Comparison of ENCODE assay signal across 17 mouse cellular contexts in the genomic region with DNA sequence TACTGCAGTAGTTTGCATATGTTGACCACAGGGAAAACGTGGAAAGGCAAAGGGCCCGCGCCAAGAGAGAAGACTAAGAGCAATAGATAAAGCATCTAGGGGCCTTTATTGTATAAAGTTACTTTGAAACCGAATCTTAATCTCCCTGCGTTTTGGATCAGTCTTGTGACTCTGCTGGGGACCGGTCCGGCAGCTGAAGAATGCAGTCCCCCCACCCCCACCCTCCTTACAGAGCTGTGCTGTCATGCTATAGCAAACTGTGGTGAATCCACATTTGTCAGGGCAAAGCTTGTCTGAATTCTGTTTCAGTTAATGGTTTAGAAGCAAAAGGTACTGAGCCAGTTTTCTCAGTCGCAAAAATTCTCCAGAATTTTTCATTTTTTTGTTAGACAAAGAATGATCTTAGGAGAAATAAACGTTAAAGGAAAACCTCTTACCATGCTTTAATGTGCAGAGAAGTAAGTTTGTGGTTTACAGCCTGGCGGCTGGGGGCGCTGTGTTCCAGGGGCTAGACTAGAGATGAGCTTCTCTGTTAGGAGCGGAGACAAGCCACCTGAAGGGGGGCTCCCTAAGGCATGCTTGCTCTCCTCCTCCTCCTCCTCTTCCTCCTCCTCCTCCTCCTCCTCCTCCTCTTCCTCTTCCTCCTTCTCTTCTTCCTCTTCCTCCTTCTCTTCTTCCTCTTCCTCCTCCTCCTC. TPM values are rescaled to one million over a fixed set of nuclear protein-coding genes. Genes with fewer than 3 reads are reported as not detected.
A peak's percentile ranks its signal among the peaks of the same experiment; 100 is the strongest.
DNase-seq lines count a peak whose midpoint lies in the region; ATAC-seq and TF ChIP-seq lines count a peak whose summit lies in the region.
"Had no signal": no experiment of that assay in that cellular context is flagged by ENCODE, and none has a peak within 500 bp of the region (broad histone marks: within the 10 kb centered on the region; RNA-seq: fewer than 3 reads in every experiment).

No protein-coding gene starts in this region.

- H3K4me3 ChIP-seq in kidney, postnatal 0 days (replicated peaks; ENCODE audit: low read depth, low read length): no peak overlapping the region
- no peak overlapping the region for H3K4me3 ChIP-seq in intestine, postnatal 0 days (ENCODE audit: low read depth, low read length)
- no peak overlapping the region for H3K4me3 ChIP-seq in midbrain, embryonic 11.5 days (ENCODE audit: low read depth, low read length)
- H3K4me3 ChIP-seq: forebrain, embryonic 12.5 days; heart, embryonic 13.5 days; hindbrain, embryonic 10.5 days; kidney, embryonic 15.5 days; neural tube, embryonic 15.5 days had no signal

- H3K9me3 ChIP-seq in kidney, postnatal 0 days (replicated peaks; ENCODE audit: low read length): no peaks in the 10 kb centered on the region
- H3K9me3 ChIP-seq in intestine, postnatal 0 days (ENCODE audit: control insufficient read depth): no peaks in the 10 kb centered on the region
- no peaks in the 10 kb centered on the region for H3K9me3 ChIP-seq in midbrain, embryonic 11.5 days (ENCODE audit: control insufficient read depth, low read length)
- H3K9me3 ChIP-seq: forebrain, embryonic 12.5 days; heart, embryonic 13.5 days; hindbrain, embryonic 10.5 days; kidney, embryonic 15.5 days; neural tube, embryonic 15.5 days had no signal

- 41% methylated on average over 12 of the region's 12 CpGs for WGBS in kidney, postnatal 0 days
- WGBS in intestine, postnatal 0 days: 31% methylated on average over 12 of the region's 12 CpGs
- 22% methylated on average over 12 of the region's 12 CpGs for WGBS in midbrain, embryonic 11.5 days

- 0 out of 2 replicates have a peak, but pooled peaks have one; percentile 21 for TF ChIP-seq CTCF in kidney, postnatal 0 days (IDR thresholded peaks at IDR 0.05; ENCODE audit: low read depth)
- TF ChIP-seq CTCF in intestine, postnatal 0 days (IDR thresholded peaks at IDR 0.05; ENCODE audit: low read depth): peak; percentile 53

- H3K4me2 ChIP-seq in kidney, postnatal 0 days (ENCODE audit: low read length): no peak overlapping the region
- no peak overlapping the region for H3K4me2 ChIP-seq in intestine, postnatal 0 days (replicated peaks; ENCODE audit: low read depth)
- no peak overlapping the region for H3K4me2 ChIP-seq in midbrain, embryonic 11.5 days
- H3K4me2 ChIP-seq: forebrain, embryonic 12.5 days; heart, embryonic 13.5 days; kidney, embryonic 15.5 days; neural tube, embryonic 15.5 days had no signal

- H3K9ac ChIP-seq in kidney, postnatal 0 days (ENCODE audit: low read depth, low read length): no peak overlapping the region
- no peak overlapping the region for H3K9ac ChIP-seq in intestine, postnatal 0 days (ENCODE audit: low read depth, low read length)
- H3K9ac ChIP-seq in midbrain, embryonic 11.5 days (ENCODE audit: low read length): no peak overlapping the region
- H3K9ac ChIP-seq: forebrain, embryonic 12.5 days; heart, embryonic 13.5 days; kidney, embryonic 15.5 days; neural tube, embryonic 15.5 days had no signal

- no peak overlapping the region for H3K27ac ChIP-seq in kidney, postnatal 0 days
- H3K27ac ChIP-seq in intestine, postnatal 0 days (ENCODE audit: low read depth, low read length): no peak overlapping the region
- H3K27ac ChIP-seq in midbrain, embryonic 11.5 days (ENCODE audit: low read depth, low read length): no peak overlapping the region
- H3K27ac ChIP-seq: forebrain, embryonic 12.5 days; heart, embryonic 13.5 days; hindbrain, embryonic 10.5 days; kidney, embryonic 15.5 days; neural tube, embryonic 15.5 days had no signal

- DNase-seq in kidney, postnatal 0 days (ENCODE audit: low spot score): peak; percentile 15
- DNase-seq in kidney, postnatal 10 days: no peak
- peak; percentile 44 for DNase-seq in 416B (ENCODE audit: low read depth)
- peak; percentile 22 for DNase-seq in Muller cell, postnatal 12 days (ENCODE audit: inconsistent ontology term)
- DNase-seq in B cell, adult 2 months: no peak
- DNase-seq in heart, adult 18-20 months: no peak
- DNase-seq in midbrain, embryonic 11.5 days (ENCODE audit: low spot score, missing footprints): no peak
- DNase-seq: adrenal gland, postnatal 14 days; lung, postnatal 10 days; right cerebral cortex, adult 18-20 months had no signal

- no peak for ATAC-seq in kidney, postnatal 0 days (replicated peaks; ENCODE audit: low FRiP score, low read depth)
- ATAC-seq in intestine, postnatal 0 days: no peak
- no peak for ATAC-seq in midbrain, embryonic 11.5 days (ENCODE audit: low FRiP score)
- ATAC-seq: midbrain, embryonic 16.5 days had no signal

- H3K4me1 ChIP-seq in kidney, postnatal 0 days (replicated peaks; ENCODE audit: insufficient read depth, low read length): no peaks in the 10 kb centered on the region
- H3K4me1 ChIP-seq in intestine, postnatal 0 days (replicated peaks; ENCODE audit: control insufficient read depth, insufficient read depth, low read length): no peaks in the 10 kb centered on the region
- H3K4me1 ChIP-seq in midbrain, embryonic 11.5 days (ENCODE audit: control insufficient read depth, insufficient read depth, low read length): no peaks in the 10 kb centered on the region
- H3K4me1 ChIP-seq: forebrain, embryonic 12.5 days; neural tube, embryonic 15.5 days had no signal

- H3K27me3 ChIP-seq in kidney, postnatal 0 days (ENCODE audit: insufficient read depth, low read length): no peaks in the 10 kb centered on the region
- H3K27me3 ChIP-seq in intestine, postnatal 0 days (replicated peaks; ENCODE audit: control insufficient read depth, insufficient read depth, low read length): no peaks in the 10 kb centered on the region
- no peaks in the 10 kb centered on the region for H3K27me3 ChIP-seq in midbrain, embryonic 11.5 days (ENCODE audit: control insufficient read depth, insufficient read depth, low read length)
- H3K27me3 ChIP-seq: forebrain, embryonic 12.5 days; heart, embryonic 13.5 days; kidney, embryonic 15.5 days; neural tube, embryonic 15.5 days had no signal

- no peaks in the 10 kb centered on the region for H3K36me3 ChIP-seq in kidney, postnatal 0 days (ENCODE audit: insufficient read depth, low read length)
- H3K36me3 ChIP-seq in intestine, postnatal 0 days (ENCODE audit: control insufficient read depth, insufficient read depth): peaks cover 15% of the 10 kb centered on the region
- no peaks in the 10 kb centered on the region for H3K36me3 ChIP-seq in midbrain, embryonic 11.5 days (ENCODE audit: control insufficient read depth, insufficient read depth, low read length)
- H3K36me3 ChIP-seq: forebrain, embryonic 12.5 days; hindbrain, embryonic 10.5 days; kidney, embryonic 15.5 days; neural tube, embryonic 15.5 days had no signal

RNA-seq across cellular contexts. Expression of a gene that starts 46.8 kb away (rescaled TPM):
- 51.4 and 61.1 TPM in 2 replicates for polyA plus RNA-seq in kidney, postnatal 0 days (2015; fragmentation: Nextera tagmentation; extraction: Ambion mirVana)
- 210 and 211 TPM in 2 replicates for polyA plus RNA-seq in intestine, postnatal 0 days (2015; fragmentation: Nextera tagmentation; extraction: Ambion mirVana)
- 10 to 100 TPM; 26.5 to 34.2 TPM for total RNA-seq in heart, adult 18-20 months (2021)
- 21.5 and 25.7 TPM in 2 replicates for polyA plus RNA-seq in midbrain, embryonic 11.5 days (2014; fragmentation: Nextera tagmentation; extraction: Ambion mirVana)

Comparison
In these comparisons a context has a peak if more than half of its experiments do, and no peak if none do; other contexts are left out.
1. DNase-seq: peak in kidney, postnatal 0 days (single experiment), 416B (single experiment) and Muller cell, postnatal 12 days (single experiment); none in kidney, postnatal 10 days (single experiment), B cell, adult 2 months (0 of 2), heart, adult 18-20 months (0 of 2) and midbrain, embryonic 11.5 days (single experiment).